Mouse (Mus musculus): ENCODE data around the gene Ppfia3. TPM values are rescaled to one million over a fixed set of nuclear protein-coding genes. Genes with fewer than 3 reads are reported as not detected.

Ppfia3 gene
- polyA plus RNA-seq, 1 experiment from 2014 or later, result 4.1 TPM

GRCm38 (mm10) chr7:45395129-45395541 lies 28.3 kb upstream of the Ppfia3 start:
- in situ Hi-C loops (cut with MboI; ENCODE audit: low pct_unique_long_range_greater_than_20kb), result no loop called here
- ATAC-seq, result peak; percentile 68
- ChIA-PET CTCF (interaction anchor here (0.6 kb wide), 1 partner anchor 86 kb away, joined by 3 read pairs; no protein-coding TSS in a partner anchor), POLR2A (interaction anchor here (0.6 to 1.2 kb wide), 2 partner anchors 13 to 131 kb away, joined by 3 read pairs; no protein-coding TSS in a partner anchor)
- no peaks in the 10 kb centered on the region for H3K27me3 ChIP-seq
- no peak for TF ChIP-seq CTCF (IDR thresholded peaks at IDR 0.05)
- peak; percentile 28 for DNase-seq (ENCODE audit: low read depth, low spot score)

GRCm38 (mm10) chr7:45386077-45386476 lies 19.3 kb upstream of the Ppfia3 start:
- in situ Hi-C loops (cut with MboI; ENCODE audit: low pct_unique_long_range_greater_than_20kb), result no loop called here
- ChIA-PET POLR2A (no interaction called here), CTCF (no interaction called here)
- DNase-seq (ENCODE audit: low read depth, low spot score) (no peak), ATAC-seq (no peak)
- no peak for TF ChIP-seq CTCF (IDR thresholded peaks at IDR 0.05)
- H3K27me3 ChIP-seq, result no peaks in the 10 kb centered on the region

- TF ChIP-seq CTCF (IDR thresholded peaks at IDR 0.05), result no peak
- ATAC-seq, result no peak
- POLR2A ChIA-PET, result no interaction called here
- CTCF ChIA-PET, result no interaction called here
- no peak for DNase-seq (ENCODE audit: low read depth, low spot score)
- in situ Hi-C loops (cut with MboI; ENCODE audit: low pct_unique_long_range_greater_than_20kb), result no loop called here
- H3K27me3 ChIP-seq, result no peaks in the 10 kb centered on the region
Observed at GRCm38 (mm10) chr7:45376057-45376456, 9.2 kb upstream of the Ppfia3 start.

- in situ Hi-C loops (cut with MboI; ENCODE audit: low pct_unique_long_range_greater_than_20kb), result no loop called here
- CTCF ChIA-PET, result no interaction called here
- POLR2A ChIA-PET, result no interaction called here
- ATAC-seq (no peak), DNase-seq (ENCODE audit: low read depth, low spot score) (no peak)
- TF ChIP-seq CTCF (IDR thresholded peaks at IDR 0.05), result no peak
- no peaks in the 10 kb centered on the region for H3K27me3 ChIP-seq
Observed at GRCm38 (mm10) chr7:45374620-45375019, 7.8 kb upstream of the Ppfia3 start.

GRCm38 (mm10) chr7:45372371-45372770 lies 5.6 kb upstream of the Ppfia3 start:
- ChIA-PET CTCF (interaction anchor here (0.9 to 1.4 kb wide), 3 partner anchors 33 to 67 kb away, joined by 3 to 5 read pairs (median 4); partner anchors contain the start of gene Kcna7), POLR2A (no interaction called here)
- no peak for DNase-seq (ENCODE audit: low read depth, low spot score)
- TF ChIP-seq CTCF (IDR thresholded peaks at IDR 0.05), result no peak
- no peak for ATAC-seq
- H3K27me3 ChIP-seq, result no peaks in the 10 kb centered on the region
- in situ Hi-C loops (cut with MboI; ENCODE audit: low pct_unique_long_range_greater_than_20kb), result no loop called here

GRCm38 (mm10) chr7:45370475-45371311 lies 3.9 kb upstream of the Ppfia3 start, which contains the start of gene Lin7b:
Gene Lin7b (minus strand): TSS chr7:45370583.
- no peaks in the 10 kb centered on the region for H3K27me3 ChIP-seq
- ATAC-seq (peak; percentile 63), DNase-seq (ENCODE audit: low read depth, low spot score) (peak; percentile 37)
- POLR2A ChIA-PET, result no interaction called here
- CTCF ChIA-PET, result no interaction called here
- TF ChIP-seq CTCF (IDR thresholded peaks at IDR 0.05), result no peak
- in situ Hi-C loops (cut with MboI; ENCODE audit: low pct_unique_long_range_greater_than_20kb), result no loop called here

GRCm38 (mm10) chr7:45369836-45370474 lies 3.1 kb upstream of the Ppfia3 start:
- CTCF ChIA-PET, result interaction anchor here (1.0 kb wide), 1 partner anchor 70 kb away, joined by 5 read pairs; no protein-coding TSS in a partner anchor
- no peaks in the 10 kb centered on the region for H3K27me3 ChIP-seq
- POLR2A ChIA-PET, result no interaction called here
- no peak for TF ChIP-seq CTCF (IDR thresholded peaks at IDR 0.05)
- in situ Hi-C loops (cut with MboI; ENCODE audit: low pct_unique_long_range_greater_than_20kb), result no loop called here
- no peak for ATAC-seq
- DNase-seq (ENCODE audit: low read depth, low spot score), result no peak

GRCm38 (mm10) chr7:45369022-45369745 lies 2.4 kb upstream of the Ppfia3 start:
- no peak for ATAC-seq
- in situ Hi-C loops (cut with MboI; ENCODE audit: low pct_unique_long_range_greater_than_20kb), result no loop called here
- CTCF ChIA-PET, result interaction anchor here (1.0 kb wide), 1 partner anchor 69 kb away, joined by 5 read pairs; no protein-coding TSS in a partner anchor

GRCm38 (mm10) chr7:45368178-45368577 lies 1.4 kb upstream of the Ppfia3 start:
- in situ Hi-C loops (cut with MboI; ENCODE audit: low pct_unique_long_range_greater_than_20kb), result no loop called here
- DNase-seq (ENCODE audit: low read depth, low spot score), result no peak
- no peak for ATAC-seq
- POLR2A ChIA-PET, result no interaction called here
- TF ChIP-seq CTCF (IDR thresholded peaks at IDR 0.05), result no peak
- CTCF ChIA-PET, result interaction anchor here (1.0 kb wide), 1 partner anchor 25 kb away, joined by 4 read pairs; no protein-coding TSS in a partner anchor
- H3K27me3 ChIP-seq, result no peaks in the 10 kb centered on the region

More at GRCm38 (mm10) chr7:45369022-45369745, 2.4 kb upstream of the Ppfia3 start:
- no peak for TF ChIP-seq CTCF (IDR thresholded peaks at IDR 0.05)
- no peaks in the 10 kb centered on the region for H3K27me3 ChIP-seq
- POLR2A ChIA-PET, result no interaction called here
- no peak for DNase-seq (ENCODE audit: low read depth, low spot score)
